Mouse (Mus musculus) CD8-positive naive resting alpha-beta T cell, adult 2 months (primary cell): Measurements from ENCODE around the gene Pi4ka.

Source experiments
- DNase-seq, 2 experiments: peaks; one replicate each; pipeline ENCODE4 v3.0.0; 2022; ENCODE audit warnings: low read depth in 2 of 2, low spot score in 2 of 2

The Pi4ka gene

DNA sequence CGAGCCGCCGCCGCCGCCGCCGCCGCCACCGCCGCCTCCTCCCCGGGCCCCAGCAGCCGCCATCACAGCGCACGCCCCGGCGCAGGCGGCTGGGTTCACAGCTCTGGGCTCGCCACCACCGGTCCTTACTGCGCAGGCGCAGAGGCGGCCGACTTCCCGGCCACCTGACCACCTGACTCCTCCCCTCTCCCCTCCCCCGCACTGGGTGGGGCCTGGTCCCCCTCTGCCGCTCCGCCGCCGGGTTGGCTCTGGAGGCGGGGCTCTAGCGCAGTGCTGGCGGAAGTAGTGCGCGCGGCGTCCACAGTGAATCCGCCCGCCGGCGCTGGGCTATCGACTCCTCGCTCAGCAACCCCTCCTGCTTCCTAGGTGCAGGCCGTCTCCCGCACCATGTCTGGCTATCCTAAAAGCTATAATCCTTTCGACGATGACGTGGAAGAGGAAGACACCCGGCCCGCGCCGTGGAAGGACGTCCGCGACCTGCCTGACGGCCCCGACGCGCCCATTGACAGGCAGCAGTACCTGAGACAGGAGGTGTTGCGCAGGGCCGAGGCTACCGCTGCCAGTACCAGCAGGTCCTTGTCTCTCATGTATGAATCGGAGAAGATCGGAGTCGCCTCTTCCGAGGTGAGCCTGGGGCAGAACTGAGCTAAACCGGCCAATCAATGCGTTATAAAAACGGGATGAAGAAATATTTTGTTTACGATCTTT is at the start of gene Pi4ka, which contains the start of gene Snap29:
Gene Pi4ka (minus strand): TSS at position 579 of the 708 bp plus-strand sequence.
Gene Snap29 (plus strand): TSS at position 251 of the 708 bp plus-strand sequence.
- peak; percentile 100 for DNase-seq

DNA sequence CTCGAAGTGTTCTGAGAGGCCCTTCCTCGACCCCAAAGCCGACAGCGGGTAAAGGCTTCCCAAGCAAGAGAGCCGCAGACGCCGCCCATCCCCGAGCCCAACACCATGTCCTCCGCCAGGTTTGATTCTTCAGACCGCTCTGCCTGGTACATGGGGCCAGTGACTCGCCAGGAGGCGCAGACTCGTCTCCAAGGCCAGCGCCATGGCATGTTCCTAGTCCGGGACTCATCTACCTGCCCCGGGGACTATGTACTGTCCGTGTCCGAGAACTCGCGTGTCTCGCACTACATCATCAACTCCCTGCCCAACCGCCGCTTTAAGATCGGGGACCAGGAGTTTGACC is 46.2 kb upstream of the Pi4ka start:
- peak; percentile 39 to 58 for DNase-seq

DNA sequence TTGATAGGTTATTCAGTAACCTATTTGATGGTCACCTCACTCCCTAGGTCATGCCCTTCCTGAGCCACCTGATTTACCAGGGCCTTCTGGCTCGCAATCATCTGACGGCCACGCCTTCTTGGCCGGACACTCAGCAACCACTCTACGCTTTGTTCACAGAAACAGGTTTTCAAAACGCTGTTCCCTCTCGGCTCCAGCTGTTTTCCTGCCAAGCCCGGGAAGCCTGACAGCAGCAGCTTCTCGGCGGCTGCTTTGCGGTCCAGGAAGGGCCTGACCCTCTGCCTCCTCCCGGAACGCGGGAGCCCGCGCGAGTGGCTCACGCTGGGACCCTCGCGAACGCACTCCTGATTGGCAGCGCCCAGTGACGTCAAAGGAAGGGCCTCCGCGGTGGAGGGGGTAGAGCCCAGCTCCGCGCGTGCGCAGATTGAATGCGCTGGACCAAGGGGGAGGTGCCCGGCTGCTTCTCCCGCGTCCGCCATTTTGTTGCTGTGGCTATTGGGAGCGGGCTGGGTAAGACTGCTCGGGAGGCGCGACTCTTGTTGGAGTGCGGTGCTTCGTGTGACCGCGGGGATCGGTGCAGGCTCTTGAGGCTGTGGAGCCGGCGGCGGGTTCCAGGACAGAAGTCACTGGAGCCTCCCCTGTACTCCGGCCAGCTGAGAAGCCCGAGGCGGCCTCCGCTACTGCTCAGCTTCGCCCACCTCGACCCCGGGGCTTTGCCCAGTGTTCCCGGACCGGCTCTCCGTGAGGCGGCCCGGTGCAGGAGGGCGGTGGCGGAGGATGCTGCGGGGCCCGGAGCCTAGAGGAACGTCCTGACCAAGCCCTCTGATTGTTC is 45.6 kb upstream of the Pi4ka start, which contains the start of gene Crkl:
Gene Crkl (plus strand): TSS at position 447 of the 832 bp plus-strand sequence.
- DNase-seq, result peak; percentile 96 to 98

DNA sequence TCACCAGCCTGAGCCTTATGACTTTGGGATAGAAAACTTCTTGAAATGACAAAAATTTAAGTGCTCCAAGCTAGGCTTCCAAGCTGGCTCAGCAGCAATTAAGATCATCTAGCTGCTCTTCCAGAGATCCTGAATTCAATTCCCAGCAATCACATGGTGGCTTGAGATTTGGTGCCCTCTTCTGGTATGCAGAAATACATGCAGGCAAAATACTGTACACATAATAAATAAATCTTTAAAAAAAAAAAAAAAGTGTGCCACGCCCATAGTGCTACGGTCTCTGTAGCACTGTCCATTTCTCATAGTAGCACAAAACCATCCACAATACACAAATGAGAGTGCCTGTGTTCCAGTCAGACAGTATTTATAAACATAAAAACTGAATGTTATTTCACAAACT is 26.5 kb upstream of the Pi4ka start:
- no peak for DNase-seq

DNA sequence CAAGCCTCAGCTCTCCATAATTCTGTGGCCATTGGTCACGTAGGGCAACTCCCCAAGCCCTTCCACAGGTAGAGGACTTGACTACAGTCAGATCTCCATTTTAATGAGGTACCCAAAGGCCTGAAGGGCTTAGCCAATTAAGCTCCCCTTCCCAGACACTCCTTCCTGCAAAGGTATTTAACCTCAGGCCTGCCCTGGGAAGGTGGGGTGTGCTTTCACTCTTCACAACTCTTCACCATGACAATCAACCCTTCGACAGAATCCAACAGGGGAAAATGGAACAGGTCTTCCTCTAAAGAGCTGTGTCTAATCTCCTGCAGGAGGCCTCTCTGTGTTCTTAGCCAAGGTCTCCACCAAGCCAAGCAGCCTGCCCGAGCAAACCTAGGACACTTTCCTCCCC is 16.9 kb upstream of the Pi4ka start:
- DNase-seq, result no peak

DNA sequence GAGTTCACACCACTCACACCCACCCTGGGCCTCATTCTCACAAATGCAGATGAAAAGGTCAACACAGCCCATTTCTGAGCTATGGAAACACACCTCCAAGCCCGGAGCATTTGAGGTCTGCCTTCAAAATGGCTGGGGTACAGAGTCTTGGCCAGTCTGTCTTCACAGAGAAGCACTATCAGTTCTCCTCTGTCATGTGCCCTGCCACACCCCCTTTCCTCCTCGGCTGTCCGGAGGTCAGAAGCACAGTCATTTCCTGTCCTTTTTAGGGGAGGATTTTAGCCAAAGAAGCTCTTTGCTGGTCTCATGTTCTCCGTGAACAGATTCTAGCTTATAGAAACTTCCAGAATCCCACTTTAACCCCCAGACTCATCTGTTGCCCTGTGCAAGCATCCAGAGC is 4.1 kb upstream of the Pi4ka start:
- DNase-seq, result no peak

DNA sequence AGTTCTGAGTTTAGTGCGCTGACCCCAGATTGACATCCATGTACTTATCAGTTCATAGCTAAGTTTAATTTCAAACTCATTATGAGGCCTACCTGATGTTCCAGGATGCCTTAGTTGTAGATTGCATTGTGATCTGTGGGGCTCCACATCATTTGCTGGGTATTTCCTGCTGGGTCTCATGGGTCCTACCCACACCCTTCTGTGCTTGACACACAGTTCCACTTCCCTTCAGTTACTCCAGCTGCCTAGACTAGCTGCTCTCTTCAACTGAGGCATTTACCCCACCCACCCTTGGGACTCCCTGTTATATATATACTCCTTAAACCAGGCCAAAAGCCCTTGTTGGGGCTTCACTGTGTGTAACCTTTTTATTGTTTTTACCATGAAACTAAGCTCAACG is 2.9 kb upstream of the Pi4ka start:
- no peak for DNase-seq

DNA sequence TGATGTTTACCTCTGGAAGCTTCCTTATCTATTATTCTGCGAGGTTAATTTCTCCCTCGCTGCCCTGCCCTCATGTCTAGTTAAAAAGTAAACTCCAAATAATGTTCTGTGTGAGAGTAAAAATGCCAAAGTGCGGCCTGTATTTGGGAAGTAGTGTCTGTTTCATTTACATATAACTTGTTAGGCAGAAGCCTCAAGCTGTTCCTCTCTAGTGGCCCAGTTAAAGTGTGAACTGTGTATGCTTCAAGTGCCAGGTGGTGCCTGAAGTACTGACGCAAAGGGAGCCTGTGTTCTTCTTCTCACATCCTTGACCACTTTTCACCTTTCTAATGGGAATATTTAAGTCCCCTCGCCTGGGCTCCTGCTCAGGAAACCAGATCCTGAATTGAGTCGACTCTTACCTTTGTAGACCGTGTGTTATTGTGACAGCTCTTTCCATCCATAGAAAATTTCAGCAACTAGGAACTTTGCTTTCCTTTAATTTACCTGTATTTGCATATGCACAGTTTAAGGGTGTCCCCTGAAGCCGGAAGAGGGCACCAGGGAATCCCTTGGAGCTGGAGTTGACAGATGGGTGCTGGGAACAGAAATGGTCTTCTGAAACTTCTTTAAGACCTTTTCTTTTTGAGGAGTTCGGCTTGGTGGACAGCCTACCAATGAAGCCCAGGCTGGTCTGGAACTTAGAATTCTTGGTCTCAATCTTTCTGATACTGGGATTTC is 558 bp upstream of the Pi4ka start:
- DNase-seq, result no peak

DNA sequence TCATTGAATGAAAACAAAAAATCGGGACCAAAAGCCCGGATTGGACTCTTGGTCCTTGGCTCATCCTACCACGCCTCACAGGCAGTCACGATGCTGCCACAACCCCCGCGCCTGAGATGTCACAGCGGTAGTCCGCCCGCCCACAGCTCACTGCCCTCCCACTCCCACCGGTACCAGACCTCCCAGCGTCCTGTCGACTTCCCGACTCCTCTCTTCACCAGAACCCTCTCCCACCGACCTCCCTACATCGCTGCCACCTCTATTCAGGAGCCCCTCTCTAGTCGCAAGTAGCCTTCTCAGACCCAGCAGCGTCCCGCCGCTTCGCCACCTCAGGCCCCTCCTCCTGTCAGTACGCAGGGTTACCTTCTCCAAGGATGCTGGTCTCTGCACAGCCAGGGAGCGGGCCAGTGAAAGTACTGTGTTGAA is 830 bp downstream of the Pi4ka start:
- no peak for DNase-seq

DNA sequence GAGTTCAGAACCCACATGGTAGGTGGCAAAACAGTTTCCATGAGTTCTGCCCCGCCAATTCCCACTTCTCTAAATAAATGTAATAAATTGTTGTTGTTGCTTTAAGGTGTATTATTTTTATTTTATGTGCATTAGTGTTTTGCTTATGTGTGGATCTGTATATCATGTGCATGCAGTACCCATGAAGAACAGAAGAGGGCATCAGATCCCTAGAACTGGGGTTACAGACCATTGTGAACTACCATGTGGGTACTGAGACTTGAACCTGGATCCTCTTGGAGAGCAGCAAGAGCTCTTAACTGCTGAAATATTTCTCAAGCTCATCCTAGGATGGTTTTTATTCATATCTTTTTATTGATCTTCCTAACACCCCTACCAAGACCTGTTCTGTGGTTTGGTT is 3.3 kb downstream of the Pi4ka start:
- DNase-seq, result peak; percentile 47 to 67

DNA sequence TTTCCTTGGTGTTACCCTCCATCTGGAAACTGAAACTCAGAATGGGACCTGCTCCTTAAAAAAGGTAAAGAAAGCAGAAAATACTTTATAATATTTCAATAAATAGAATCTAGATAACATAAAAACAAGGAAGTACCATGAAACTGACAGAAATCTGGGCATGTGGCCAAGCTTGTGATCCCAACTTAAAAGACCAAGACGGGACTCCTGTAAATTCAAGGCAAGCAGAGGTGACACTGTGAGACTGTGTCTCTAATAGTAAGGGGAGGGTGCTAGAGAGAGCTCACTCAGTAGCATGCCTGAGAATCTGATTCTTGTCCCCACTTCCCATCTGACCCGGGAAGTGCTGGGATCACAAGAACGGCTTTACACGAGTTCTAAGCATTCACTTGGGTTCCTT is 13.3 kb downstream of the Pi4ka start:
- DNase-seq, result no peak

DNA sequence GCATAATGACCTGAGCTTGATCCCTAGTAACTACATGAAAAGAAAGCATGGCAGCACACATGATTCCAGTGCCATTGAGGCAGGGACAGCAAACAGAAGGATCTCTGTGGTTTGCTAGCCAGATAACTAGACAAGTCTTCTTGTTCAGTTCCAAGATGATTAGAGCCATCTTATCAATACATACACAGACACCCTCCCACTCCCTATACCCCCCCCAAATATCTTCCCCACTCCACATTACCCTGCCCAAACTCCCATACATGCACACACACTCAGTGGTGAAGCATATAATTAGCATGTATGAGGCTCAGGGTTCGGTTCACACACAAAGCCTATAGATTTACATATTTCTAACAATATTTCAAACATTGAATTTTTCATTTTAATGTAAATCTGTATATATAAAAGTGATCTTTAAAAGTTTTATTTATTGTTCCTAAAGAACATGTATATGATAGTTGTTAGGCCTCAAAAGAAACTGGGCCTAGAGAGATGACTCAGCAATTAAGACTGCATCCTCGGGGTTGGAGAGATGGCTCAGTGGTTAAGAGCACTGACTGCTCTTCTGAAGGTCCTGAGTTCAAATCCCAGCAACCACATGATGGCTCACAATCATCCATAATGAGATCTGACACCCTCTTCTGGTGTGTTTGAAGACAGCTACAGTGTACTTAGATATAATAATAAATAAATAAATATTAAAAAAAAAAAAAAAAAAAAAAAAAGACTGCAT is 22.4 kb downstream of the Pi4ka start:
- DNase-seq, result no peak

DNA sequence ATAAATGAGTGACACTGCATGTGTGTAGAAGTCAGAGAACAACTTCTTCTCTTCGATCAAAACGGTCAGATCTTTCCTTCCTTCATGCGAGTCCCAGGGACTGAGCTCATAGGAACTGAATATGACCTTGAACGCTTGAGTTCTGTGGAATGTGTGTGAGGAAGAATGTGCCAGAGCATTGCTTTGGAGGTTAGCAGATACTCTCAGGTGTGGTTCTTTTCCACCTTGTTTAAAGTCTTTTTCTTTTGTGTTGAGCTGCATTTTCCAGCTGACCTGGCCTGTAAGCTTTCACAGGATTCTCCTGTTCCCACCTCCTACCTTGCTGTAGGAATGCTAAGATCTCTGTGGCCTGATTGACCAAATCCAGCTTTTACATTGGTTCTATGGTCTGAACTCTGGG is 23.8 kb downstream of the Pi4ka start:
- no peak for DNase-seq

DNA sequence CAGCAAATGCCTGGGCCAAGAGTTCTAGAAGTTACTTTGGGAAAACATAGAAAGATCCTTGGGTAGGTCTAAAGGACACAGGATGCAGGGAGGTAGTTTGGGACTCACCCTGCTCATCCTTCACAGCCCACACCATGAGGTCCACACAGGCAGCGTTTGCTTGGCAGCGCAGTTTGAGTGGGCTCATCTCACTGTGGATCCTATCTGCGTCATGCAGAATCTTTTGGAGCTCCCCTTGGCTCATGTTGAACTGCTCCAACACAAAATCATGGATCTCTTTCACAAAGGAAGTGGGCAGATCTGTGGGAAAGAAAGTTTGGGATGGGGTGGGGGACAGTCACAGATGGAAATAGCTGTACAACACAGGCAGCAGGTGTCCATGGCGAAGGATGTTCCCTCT is 47.3 kb downstream of the Pi4ka start:
- no peak for DNase-seq

DNA sequence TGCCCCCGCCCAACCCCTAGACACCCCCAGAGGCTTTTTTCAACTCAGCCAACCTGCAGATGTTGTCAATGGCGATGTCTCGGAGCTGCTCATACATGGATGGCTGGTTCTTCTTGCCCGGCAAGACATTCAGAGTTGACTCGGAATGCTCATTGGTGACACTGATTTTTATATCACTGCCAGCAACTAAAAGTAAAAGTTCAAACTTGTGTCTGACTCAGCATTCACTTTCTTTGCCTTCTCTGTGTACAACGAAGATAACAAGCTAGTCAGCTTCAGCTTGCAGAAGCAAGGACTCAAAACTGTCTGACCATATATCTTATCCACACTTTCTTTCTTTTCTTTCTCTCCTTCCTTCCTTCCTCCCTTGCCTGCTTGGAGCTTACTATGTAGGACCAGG is 50.1 kb downstream of the Pi4ka start:
- DNase-seq, result no peak

DNA sequence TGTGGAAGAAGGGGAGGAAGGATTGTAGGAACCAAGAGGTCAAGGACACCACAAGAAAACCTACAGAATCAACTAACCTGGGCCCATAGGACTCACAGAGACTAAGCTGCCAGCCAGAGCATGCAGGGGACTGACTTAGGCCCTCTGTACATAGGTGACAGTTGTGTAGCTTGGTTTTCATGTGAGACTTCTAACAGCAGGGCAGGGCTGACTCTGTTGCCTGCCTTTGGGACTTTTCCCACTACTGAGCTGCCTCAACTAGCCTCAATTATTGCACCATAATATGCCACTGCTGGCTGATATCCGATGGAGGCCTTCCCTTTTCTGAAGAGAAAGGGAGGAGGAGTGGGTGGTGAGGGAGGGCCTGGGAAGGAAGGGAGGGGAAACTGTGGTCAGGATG is 59.3 kb downstream of the Pi4ka start:
- no peak for DNase-seq

DNA sequence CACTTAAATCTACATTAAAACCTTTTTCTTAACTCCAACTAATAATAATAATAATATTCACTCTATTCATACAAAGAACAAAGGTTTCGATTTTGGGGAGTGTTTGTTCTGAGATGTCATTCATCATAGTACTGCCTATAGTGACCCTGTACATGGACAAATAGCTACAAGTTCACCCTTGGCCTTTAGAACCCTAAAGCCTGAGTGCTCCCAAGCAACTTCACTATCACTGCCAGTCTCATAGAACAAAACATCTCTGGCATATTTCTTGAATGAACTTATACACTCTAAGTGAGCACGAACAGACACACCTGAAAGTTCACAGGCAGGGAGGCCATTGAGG is 60.3 kb downstream of the Pi4ka start:
- no peak for DNase-seq

DNA sequence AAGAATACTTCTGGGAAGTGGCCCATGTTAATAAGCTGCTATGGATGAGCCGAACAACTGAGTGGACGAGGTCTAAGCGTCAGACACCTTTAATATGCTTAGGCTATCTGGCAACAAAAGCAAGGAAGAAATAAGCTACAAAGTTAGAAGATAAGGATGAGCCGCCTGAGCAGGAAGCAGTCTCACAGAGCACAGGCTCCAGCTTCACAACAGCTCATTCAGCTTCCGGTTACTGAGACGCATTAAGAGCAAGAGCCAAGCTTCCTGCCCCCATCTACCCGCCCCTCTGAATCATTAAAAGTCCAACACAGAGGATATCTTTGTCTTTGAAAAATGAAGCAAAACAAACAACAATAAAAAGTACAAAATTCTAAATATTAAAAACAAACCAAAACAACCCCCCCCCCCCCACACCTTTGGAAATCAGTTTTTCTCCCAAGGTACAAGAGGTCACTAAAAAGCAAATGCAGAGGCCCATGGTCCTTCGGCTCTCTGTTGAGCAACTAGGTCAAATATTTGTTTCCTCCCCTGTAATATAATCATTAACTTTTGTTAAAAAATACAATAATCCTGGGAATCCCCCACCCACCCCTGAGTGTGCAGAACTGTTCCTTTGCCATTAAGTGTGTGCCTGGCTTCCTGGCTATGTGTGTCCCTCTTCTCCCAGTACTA is 60.8 kb downstream of the Pi4ka start:
- DNase-seq, result no peak

DNA sequence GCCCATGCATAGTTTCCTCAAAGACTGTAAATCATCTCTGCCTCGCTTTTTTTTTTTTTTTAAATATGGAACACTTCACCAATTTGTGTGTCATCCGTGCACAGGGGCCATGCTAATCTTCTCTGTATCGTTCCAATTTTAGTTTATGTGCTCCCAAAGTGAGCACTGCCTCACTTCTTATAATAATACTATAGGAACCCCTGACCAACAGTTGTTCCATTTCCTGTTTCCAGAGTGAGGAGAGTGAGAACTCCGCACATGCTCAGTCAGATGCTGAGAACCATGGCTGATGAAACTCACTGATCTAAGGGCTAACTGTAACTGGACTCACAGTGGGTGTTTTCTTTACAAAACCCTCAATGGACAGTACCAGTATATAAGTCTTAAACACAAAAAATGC is 64.3 kb downstream of the Pi4ka start:
- no peak for DNase-seq

DNA sequence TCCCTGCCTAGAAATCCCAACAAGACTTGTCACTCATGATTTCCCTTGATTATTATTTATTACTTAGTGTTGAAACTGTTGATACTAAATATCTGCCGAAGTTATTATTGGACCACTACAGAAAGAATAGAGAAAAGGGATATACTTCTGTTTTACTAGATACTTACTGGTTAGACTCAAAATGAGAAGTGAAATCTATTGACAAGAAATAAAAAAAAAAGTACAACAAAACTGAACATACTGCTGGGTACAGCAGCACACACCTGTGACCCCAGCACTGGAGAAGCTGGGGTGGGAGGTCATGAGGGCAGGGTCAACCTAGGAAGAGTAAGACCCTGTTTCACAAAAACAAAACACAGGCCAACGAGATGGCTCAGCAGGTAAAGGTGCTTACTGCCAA is 65.4 kb downstream of the Pi4ka start:
- DNase-seq, result no peak

DNA sequence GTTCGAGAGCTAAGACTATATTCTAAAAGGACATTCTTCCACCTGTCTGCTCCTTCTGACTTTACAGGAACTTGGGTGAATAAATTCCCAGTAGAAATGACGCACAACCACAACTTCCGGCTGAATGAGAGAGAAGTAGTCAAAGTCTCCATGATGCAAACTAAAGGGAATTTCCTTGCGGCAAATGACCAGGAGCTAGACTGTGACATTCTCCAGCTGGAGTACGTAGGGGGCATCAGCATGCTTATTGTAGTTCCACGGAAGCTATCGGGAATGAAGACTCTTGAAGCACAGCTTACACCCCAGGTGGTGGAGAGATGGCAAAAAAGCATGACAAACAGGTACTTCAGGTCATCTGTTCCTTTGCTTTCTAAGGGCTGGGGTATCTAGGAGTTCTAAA is 66.4 kb downstream of the Pi4ka start:
- DNase-seq, result no peak
